Mouse (Mus musculus): Measurements from ENCODE around the gene Fam173b.

Fam173b gene

DNA sequence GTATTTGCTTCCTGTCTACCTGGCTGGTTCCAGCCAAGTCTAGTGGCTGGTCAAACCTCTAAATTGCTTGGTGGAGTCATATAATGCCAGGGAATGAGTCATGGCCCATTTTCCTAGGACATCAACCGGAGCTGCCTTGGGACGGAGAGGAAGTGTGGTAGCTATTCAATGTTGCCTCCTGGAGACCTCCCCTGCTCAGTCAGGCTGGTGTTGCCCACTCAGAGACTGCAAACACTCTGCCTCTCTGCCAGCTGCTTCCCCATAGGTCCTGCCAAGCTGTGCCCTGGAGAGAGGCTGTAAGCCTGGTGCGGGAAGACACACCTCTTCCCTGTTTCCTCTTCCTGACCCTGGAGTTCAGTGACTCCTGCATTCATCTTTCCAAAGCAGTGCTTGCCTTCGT lies 30.8 kb downstream of the Fam173b start:
- in situ Hi-C loops (cut with MboI): no loop called here

- in situ Hi-C loops (cut with MboI): no loop called here
These were observed 32.9 kb downstream of the Fam173b start for GRCm38 (mm10) chr15:31634582-31634981.

- in situ Hi-C loops (cut with MboI): no loop called here
These were observed 34.5 kb downstream of the Fam173b start for GRCm38 (mm10) chr15:31636091-31636595.

DNA sequence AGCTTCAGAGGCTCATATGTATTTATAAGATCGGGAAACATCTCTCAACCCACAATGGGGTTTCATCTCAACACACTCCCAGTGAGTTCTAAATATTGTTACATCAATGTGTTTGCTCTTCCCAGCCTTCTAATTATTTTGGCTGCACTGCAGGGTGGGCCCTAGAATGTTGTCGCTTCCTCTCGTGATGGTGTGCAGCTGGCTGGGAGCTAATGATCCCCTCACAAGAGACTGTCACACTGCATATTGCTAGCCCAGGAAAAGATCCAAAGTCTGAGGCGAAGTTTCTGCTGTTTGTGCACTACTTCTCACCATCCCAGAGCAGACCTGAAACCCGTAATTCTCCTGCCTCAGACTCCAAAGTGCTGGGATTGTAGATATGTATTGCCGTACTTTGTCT lies 45.6 kb downstream of the Fam173b start:
- in situ Hi-C loops (cut with MboI): no loop called here

DNA sequence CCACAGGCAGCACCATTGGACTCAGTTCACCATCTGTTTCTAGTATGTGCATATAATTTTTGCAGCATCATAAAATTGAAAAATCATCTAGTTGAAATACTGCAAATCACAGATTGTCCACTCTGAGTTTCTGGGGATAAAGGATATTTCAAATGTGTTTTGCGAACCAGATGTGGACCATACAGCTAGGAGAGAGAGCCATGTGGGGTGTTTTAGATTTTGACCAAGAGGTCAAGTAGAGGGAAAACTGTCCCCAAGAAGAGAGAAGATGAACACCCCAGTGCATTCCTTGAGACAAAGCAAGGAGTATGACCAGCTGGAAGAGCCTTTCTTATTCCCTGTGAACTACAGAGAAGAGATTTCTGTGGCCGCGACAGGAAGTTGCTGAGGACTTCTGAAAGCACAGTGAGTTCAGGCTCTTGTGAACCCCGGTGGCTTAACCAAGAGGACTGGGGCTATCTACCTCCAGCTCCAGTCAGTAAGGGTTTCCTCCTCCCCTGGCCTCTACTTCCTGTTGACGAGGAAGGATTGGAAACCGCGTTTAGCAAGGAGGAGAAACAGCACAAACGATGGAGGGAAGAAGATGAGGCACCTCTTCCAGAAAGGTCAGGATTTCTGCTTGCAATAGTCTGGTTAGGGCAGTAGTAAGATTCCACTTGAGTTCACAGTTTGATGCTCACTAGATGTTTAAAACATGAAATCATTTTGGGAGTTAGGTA lies 46.4 kb downstream of the Fam173b start:
- in situ Hi-C loops (cut with MboI): no loop called here

- in situ Hi-C loops (cut with MboI): no loop called here
These were observed 48.0 kb downstream of the Fam173b start for GRCm38 (mm10) chr15:31649691-31650090.

DNA sequence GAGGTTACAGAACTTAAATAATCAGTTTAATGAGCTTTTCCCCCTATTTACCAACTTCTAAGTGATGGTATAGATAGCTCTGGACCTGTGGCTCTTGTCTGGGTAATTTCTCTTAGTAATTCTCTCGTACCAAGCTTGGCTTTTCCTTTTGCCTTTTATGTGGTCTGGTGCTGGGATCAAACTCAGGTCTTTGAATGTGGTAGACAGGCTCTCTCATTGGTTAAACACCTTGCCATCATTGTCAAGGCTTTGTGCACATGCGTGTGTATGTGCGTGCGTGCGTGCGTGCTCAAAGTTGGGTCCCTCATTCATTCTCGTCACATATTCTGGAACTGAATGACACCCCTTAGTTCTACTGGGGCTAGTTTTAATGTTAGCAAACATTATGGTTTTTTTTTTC lies 49.2 kb downstream of the Fam173b start:
- in situ Hi-C loops (cut with MboI): no loop called here

DNA sequence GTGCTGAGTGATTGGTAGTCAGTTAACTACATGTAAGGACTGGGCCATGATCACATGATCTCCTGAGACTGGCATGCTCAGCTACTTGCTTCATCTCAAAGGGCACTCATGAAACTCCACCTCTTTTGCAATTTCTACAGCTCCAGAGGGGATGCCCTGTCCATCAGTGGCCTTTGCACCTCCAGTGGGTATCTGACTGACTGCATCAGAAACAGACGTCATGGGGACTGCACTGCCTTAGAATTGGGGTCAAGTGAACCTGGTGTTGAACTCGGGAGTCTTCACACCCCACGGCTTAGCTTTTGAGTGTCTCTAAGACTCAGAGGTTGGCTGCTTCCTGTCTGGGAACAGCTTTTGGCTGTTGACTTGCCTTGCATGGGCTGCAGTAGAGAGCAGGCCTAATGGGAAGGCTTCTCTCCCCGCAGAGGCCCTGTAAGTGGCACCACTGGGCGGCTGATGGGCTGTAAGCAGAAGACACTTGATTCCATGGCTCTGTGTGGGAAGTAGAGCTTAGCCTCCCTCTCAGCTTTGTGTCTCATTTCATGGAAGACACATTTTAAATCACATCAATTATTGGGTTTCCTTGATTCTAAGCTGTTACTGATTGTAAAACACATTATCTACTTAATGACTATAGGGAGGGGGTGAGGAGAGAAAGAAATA lies 58.6 kb downstream of the Fam173b start:
- in situ Hi-C loops (cut with MboI): no loop called here

DNA sequence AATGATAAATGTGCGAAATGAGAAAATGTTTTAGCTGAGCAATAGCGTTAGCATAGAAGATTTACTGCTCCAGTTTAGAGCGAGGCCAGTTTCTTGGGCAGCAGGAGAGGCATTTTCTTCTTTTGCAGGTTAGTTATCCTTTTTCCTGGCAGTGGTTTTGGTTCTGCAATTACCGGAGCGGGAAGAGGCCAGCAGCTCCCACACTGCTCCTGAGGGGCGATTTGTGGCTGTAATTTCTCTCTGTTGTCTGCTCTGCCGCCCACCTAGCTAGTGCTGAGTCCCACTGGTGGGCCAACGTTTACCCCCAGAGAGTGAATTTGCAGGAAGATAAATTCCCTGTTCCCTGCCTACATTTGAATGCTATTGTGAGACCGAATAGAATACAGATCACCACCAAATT lies 59.2 kb downstream of the Fam173b start:
- in situ Hi-C loops (cut with MboI): no loop called here

GRCm38 (mm10) chr15:31661802-31662201 lies 60.1 kb downstream of the Fam173b start:
- in situ Hi-C loops (cut with MboI): no loop called here

DNA sequence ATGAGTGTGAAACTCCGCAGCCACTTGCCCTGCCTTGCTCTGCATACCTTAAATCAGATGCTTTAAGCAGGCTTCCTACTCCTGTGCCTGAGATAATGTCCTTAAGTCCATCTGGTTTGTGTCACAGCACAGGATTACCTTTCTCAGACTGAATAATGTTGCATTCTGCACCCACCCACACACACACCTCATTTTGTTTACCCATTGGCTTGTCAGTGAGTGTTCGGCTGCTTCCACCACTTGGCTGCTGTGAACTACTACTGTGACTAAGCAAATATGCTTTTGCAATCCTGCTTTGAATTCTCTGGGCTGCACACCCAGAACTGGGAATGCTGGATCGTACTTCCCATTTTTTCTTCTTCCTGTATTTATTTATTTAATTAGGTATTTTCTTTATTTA lies 61.4 kb downstream of the Fam173b start:
- in situ Hi-C loops (cut with MboI): no loop called here

Measured in mature B cell (primary cell).